Comparison of ENCODE assay signal across 9 mouse cellular contexts in the genomic region with DNA sequence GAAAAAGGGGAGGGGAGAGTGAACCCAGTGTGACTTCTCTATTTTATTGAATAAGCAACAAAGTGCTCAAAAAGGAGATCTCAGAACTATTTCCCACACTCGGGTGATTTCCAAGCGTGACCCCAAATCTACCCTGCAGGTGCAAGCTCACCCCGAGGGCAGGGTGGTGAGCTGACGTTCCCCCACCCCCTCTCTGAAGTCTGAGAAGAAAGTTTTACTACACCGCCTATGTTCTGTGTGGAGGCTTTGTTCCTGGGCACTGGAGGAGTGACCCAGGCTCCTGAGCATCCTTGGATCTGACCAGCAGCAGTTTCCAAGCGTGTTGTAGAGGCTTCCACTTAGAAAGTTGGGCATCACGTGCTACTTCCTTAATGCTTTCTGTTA. TPM values are rescaled to one million over a fixed set of nuclear protein-coding genes. Genes with fewer than 3 reads are reported as not detected.
A peak's percentile ranks its signal among the peaks of the same experiment; 100 is the strongest.
DNase-seq lines count a peak whose midpoint lies in the region; ATAC-seq and TF ChIP-seq lines count a peak whose summit lies in the region.
"Had no signal": no experiment of that assay in that cellular context is flagged by ENCODE, and none has a peak within 500 bp of the region (broad histone marks: within the 10 kb centered on the region; RNA-seq: fewer than 3 reads in every experiment).

No protein-coding gene starts in this region.

- TF ChIP-seq CTCF in forebrain, postnatal 0 days (IDR thresholded peaks at IDR 0.05; ENCODE audit: low read depth) = no peak

- H3K27ac ChIP-seq in forebrain, postnatal 0 days (ENCODE audit: low read depth, low read length) = no peak overlapping the region

- no peaks in the 10 kb centered on the region for H3K4me1 ChIP-seq in forebrain, postnatal 0 days (ENCODE audit: insufficient read depth)

- no peak; the same call in 1 of the 2 replicates for ATAC-seq in forebrain, postnatal 0 days
- 0 out of 2 replicates have a peak, but pooled peaks have one; percentile 11 for ATAC-seq in megakaryocyte progenitor cell, adult 5-6 weeks (replicated peaks; ENCODE audit: poor library complexity)
- ATAC-seq in megakaryocyte, adult 5-6 weeks (ENCODE audit: poor library complexity, severe bottlenecking) = no peak

- no peaks in the 10 kb centered on the region for H3K27me3 ChIP-seq in forebrain, postnatal 0 days (ENCODE audit: insufficient read depth, low read length)

- no peaks in the 10 kb centered on the region for H3K36me3 ChIP-seq in forebrain, postnatal 0 days (ENCODE audit: insufficient read depth)

- no peaks in the 10 kb centered on the region for H3K9me3 ChIP-seq in forebrain, postnatal 0 days (ENCODE audit: low read length)

- peak; percentile 11 to 37 for DNase-seq in spleen, adult 18-20 months
- DNase-seq in spleen, postnatal 14 days (ENCODE audit: low spot score in 2 of 2) = no peak
- DNase-seq in forebrain, postnatal 0 days = no peak
- DNase-seq in thymus, postnatal 25 days = peak; percentile 56
- DNase-seq in urinary bladder, postnatal 25 days (ENCODE audit: low spot score) = no peak
- no peak for DNase-seq in left cerebral cortex, adult 11 months (ENCODE audit: low spot score)

- peak overlapping the region; percentile 96 for H3K4me2 ChIP-seq in forebrain, postnatal 0 days (ENCODE audit: low read depth)

- WGBS in forebrain, postnatal 0 days = 16% methylated on average over 7 of the region's 7 CpGs

- peak overlapping the region; percentile 58; the same call in 1 of the 2 replicates for H3K9ac ChIP-seq in forebrain, postnatal 0 days

- peak overlapping the region; percentile 63 for H3K4me3 ChIP-seq in forebrain, postnatal 0 days (ENCODE audit: low read depth, low read length)

RNA-seq across cellular contexts. Expression of a gene that starts 0.5 kb away (rescaled TPM):
- 2.8 and 3.3 TPM in 2 replicates for total RNA-seq in forebrain, postnatal 0 days (2014; rRNA removed)
- polyA plus RNA-seq in forebrain, postnatal 0 days (2015; fragmentation: Nextera tagmentation; extraction: Ambion mirVana) = 1.5 and 2.3 TPM in 2 replicates
- total RNA-seq in megakaryocyte progenitor cell, adult 5-6 weeks (2015) = not detected in 2 replicates
- not detected in 2 replicates for total RNA-seq in megakaryocyte progenitor cell, adult 5-6 weeks (2017)
- total RNA-seq in megakaryocyte, adult 5-6 weeks (2015) = not detected in 2 replicates
- not detected in 2 replicates for total RNA-seq in megakaryocyte, adult 5-6 weeks (2017)

RNA-seq across cellular contexts. Expression of a gene that starts 48.6 kb away (rescaled TPM):
- 66.5 and 97.5 TPM in 2 replicates for total RNA-seq in forebrain, postnatal 0 days (2014; rRNA removed)
- polyA plus RNA-seq in forebrain, postnatal 0 days (2015; fragmentation: Nextera tagmentation; extraction: Ambion mirVana) = 28.3 and 43.7 TPM in 2 replicates
- 68.5 and 75.3 TPM in 2 replicates for total RNA-seq in megakaryocyte progenitor cell, adult 5-6 weeks (2015)
- total RNA-seq in megakaryocyte progenitor cell, adult 5-6 weeks (2017) = 43.7 and 47.3 TPM in 2 replicates
- total RNA-seq in megakaryocyte, adult 5-6 weeks (2015) = 33.6 and 38.4 TPM in 2 replicates
- 23.0 and 27.4 TPM in 2 replicates for total RNA-seq in megakaryocyte, adult 5-6 weeks (2017)

RNA-seq across cellular contexts. Expression of a gene that starts 55.9 kb away (rescaled TPM):
- not detected in 2 replicates for total RNA-seq in forebrain, postnatal 0 days (2014; rRNA removed)
- polyA plus RNA-seq in forebrain, postnatal 0 days (2015; fragmentation: Nextera tagmentation; extraction: Ambion mirVana) = 0.21 and 0.28 TPM in 2 replicates
- total RNA-seq in megakaryocyte progenitor cell, adult 5-6 weeks (2015) = not detected in 2 replicates
- total RNA-seq in megakaryocyte progenitor cell, adult 5-6 weeks (2017) = 0.50 TPM in 1 of 2 replicates, not detected in the other
- not detected in 2 replicates for total RNA-seq in megakaryocyte, adult 5-6 weeks (2015)
- total RNA-seq in megakaryocyte, adult 5-6 weeks (2017) = not detected in 2 replicates
- total RNA-seq: left cerebral cortex, postnatal 25 days had no signal

Comparison
In these comparisons a context has a peak if more than half of its experiments do, and no peak if none do; other contexts are left out.
1. DNase-seq: peak in spleen, adult 18-20 months (2 of 2) and thymus, postnatal 25 days (single experiment); none in spleen, postnatal 14 days (0 of 2), forebrain, postnatal 0 days (single experiment), urinary bladder, postnatal 25 days (single experiment) and left cerebral cortex, adult 11 months (single experiment).